Mouse (Mus musculus) lung, embryonic 14.5 days (tissue): ENCODE measurements around the gene Sema4a. TPM values are rescaled to one million over a fixed set of nuclear protein-coding genes. Genes with fewer than 3 reads are reported as not detected.

Experiments
- ATAC-seq: fragments of 200-750 bp; cut with Nextera tagmentation; 2 replicates; pipeline ENCODE4 v1.8.0; 2017; ENCODE audit warnings: mild to moderate bottlenecking, moderate TSS enrichment, moderate library complexity; ENCODE audit not compliant: insufficient read depth
- DNase-seq: peaks from one replicate; pipeline ENCODE4 v3.0.0-alpha.2; 2015
- H3K27ac ChIP-seq: fragments of 300-500 bp; sonication (generic); 2 replicates; pipeline ENCODE4 v1.5.1; 2014; ENCODE audit warnings: low read depth, mild to moderate bottlenecking, moderate library complexity
- H3K27me3 ChIP-seq: fragments of 300-500 bp; sonication (generic); 2 replicates; pipeline ENCODE4 v1.6.1; 2014; ENCODE audit warnings: low read length, control low read depth; ENCODE audit not compliant: insufficient read depth
- H3K36me3 ChIP-seq: fragments of 300-500 bp; sonication (generic); 2 replicates; pipeline ENCODE4 v1.6.1; 2014; ENCODE audit warnings: control low read depth; ENCODE audit not compliant: insufficient read depth
- H3K4me1 ChIP-seq: fragments of 300-500 bp; sonication (generic); 2 replicates; pipeline ENCODE4 v1.6.1; 2014; ENCODE audit warnings: antibody characterized with exemption, control low read depth; ENCODE audit not compliant: insufficient read depth
- H3K4me2 ChIP-seq: fragments of 300-500 bp; sonication (generic); 2 replicates; pipeline ENCODE4 v1.6.1; 2014; ENCODE audit warnings: mild to moderate bottlenecking
- H3K4me3 ChIP-seq: fragments of 300-500 bp; sonication (generic); 2 replicates; pipeline ENCODE4 v1.5.1; 2014; ENCODE audit warnings: low read depth, low read length
- H3K9ac ChIP-seq: fragments of 300-500 bp; sonication (generic); 2 replicates; pipeline ENCODE4 v1.6.1; 2014
- H3K9me3 ChIP-seq: fragments of 300-500 bp; sonication (generic); 2 replicates; pipeline ENCODE4 v1.6.1; 2016; ENCODE audit warnings: low read depth, low read length, control low read depth
- CTCF ChIP-seq: IDR thresholded peaks from 2 replicates; pipeline ENCODE4 v1.5.1; 2016; ENCODE audit warnings: antibody characterized with exemption, low read depth
- WGBS: fragments of 180-500 bp; shearing (Covaris S2); extraction: QIAGEN DNeasy Blood & Tissue Kit; methylation state at CpG from one replicate; pipeline ENCODE4 v1.1.7; 2014; 5-methylcytosine and 5-hydroxymethylcytosine counted together
- polyA plus RNA-seq: library from polyadenylated mRNA; unstranded; fragments of >200 nt; fragmentation: Nextera tagmentation; extraction: Ambion mirVana; gene quantifications from 2 replicates; pipeline ENCODE4 v1.2.1, GENCODE M21; 2014

The Sema4a gene
- polyA plus RNA-seq, 1 experiment from 2014 or later = 2.8 TPM

GRCm38 (mm10) chr3:88418016-88418415, 43.0 kb downstream of the Sema4a start:
- DNase-seq (no peak), ATAC-seq (no peak)
- Histone ChIP-seq H3K27ac (no peak overlapping the region), H3K4me3 (no peak overlapping the region), H3K4me2 (no peak overlapping the region), H3K36me3 (peaks cover 67% of the 10 kb centered on the region), H3K9ac (no peak overlapping the region), H3K27me3 (no peaks in the 10 kb centered on the region), H3K4me1 (no peaks in the 10 kb centered on the region), H3K9me3 (no peaks in the 10 kb centered on the region)
- TF ChIP-seq CTCF = no peak
- 74% methylated on average over 6 of the region's 6 CpGs for WGBS

GRCm38 (mm10) chr3:88415668-88416067, 45.3 kb downstream of the Sema4a start:
- DNase-seq (no peak), ATAC-seq (no peak)
- no peak for TF ChIP-seq CTCF
- 65% methylated on average over 4 of the region's 4 CpGs for WGBS
- Histone ChIP-seq H3K4me2 (no peak overlapping the region), H3K36me3 (peaks cover 77% of the 10 kb centered on the region), H3K9ac (no peak overlapping the region), H3K27ac (no peak overlapping the region), H3K27me3 (no peaks in the 10 kb centered on the region), H3K4me1 (no peaks in the 10 kb centered on the region), H3K9me3 (no peaks in the 10 kb centered on the region), H3K4me3 (no peak overlapping the region)

- Histone ChIP-seq H3K9ac (no peak overlapping the region), H3K4me1 (no peaks in the 10 kb centered on the region), H3K27me3 (no peaks in the 10 kb centered on the region), H3K36me3 (peaks cover 48% of the 10 kb centered on the region), H3K4me2 (no peak overlapping the region), H3K27ac (no peak overlapping the region), H3K4me3 (no peak overlapping the region), H3K9me3 (no peaks in the 10 kb centered on the region)
- no peak for DNase-seq
- no peak for TF ChIP-seq CTCF
- no peak for ATAC-seq
- WGBS = 87% methylated on average over 11 of the region's 11 CpGs
These were observed 48.3 kb downstream of the Sema4a start for GRCm38 (mm10) chr3:88412636-88413035.

- Histone ChIP-seq H3K4me2 (no peak overlapping the region), H3K4me1 (no peaks in the 10 kb centered on the region), H3K27me3 (no peaks in the 10 kb centered on the region), H3K9me3 (no peaks in the 10 kb centered on the region), H3K9ac (no peak overlapping the region), H3K27ac (no peak overlapping the region), H3K4me3 (no peak overlapping the region), H3K36me3 (peaks cover 40% of the 10 kb centered on the region)
- WGBS = 88% methylated on average over 4 of the region's 4 CpGs
- no peak for DNase-seq
- ATAC-seq = no peak
- no peak for TF ChIP-seq CTCF
These were observed 49.3 kb downstream of the Sema4a start for GRCm38 (mm10) chr3:88411681-88412080.

- no peak for TF ChIP-seq CTCF
- peak overlapping the region; percentile 74 for H3K4me3 ChIP-seq
- no peaks in the 10 kb centered on the region for H3K4me1 ChIP-seq
- H3K9me3 ChIP-seq = no peaks in the 10 kb centered on the region
- WGBS = 16% methylated on average over 7 of the region's 7 CpGs
- H3K36me3 ChIP-seq = peaks cover 36% of the 10 kb centered on the region
- H3K27ac ChIP-seq = peak overlapping the region; percentile 97
- peak overlapping the region; percentile 85 for H3K4me2 ChIP-seq
- no peak for DNase-seq
- peak overlapping the region; percentile 86 for H3K9ac ChIP-seq
- no peaks in the 10 kb centered on the region for H3K27me3 ChIP-seq
- no peak for ATAC-seq
These were observed 50.3 kb downstream of the Sema4a start for GRCm38 (mm10) chr3:88410645-88411031.

GRCm38 (mm10) chr3:88409741-88410644, 51.0 kb downstream of the Sema4a start, which contains the start of gene Pmf1:
TSS of gene Pmf1 (minus strand) at chr3:88410331.
- H3K4me3 ChIP-seq = peak within 1 kb of the TSS; percentile 74
- peaks cover 32% of the 10 kb centered on the region for H3K36me3 ChIP-seq
- H3K9ac ChIP-seq = peak within 1 kb of the TSS; percentile 86
- H3K27ac ChIP-seq = peak within 1 kb of the TSS; percentile 97
- ATAC-seq (peak; percentile 91), DNase-seq (peak; percentile 96)
- H3K4me2 ChIP-seq = peak within 1 kb of the TSS; percentile 85
- H3K9me3 ChIP-seq = no peaks in the 10 kb centered on the region
- H3K4me1 ChIP-seq = no peaks in the 10 kb centered on the region
- no peaks in the 10 kb centered on the region for H3K27me3 ChIP-seq
- TF ChIP-seq CTCF = no peak
- WGBS = under 1% methylated on average over 54 of the region's 54 CpGs

GRCm38 (mm10) chr3:88408953-88409352, 52.0 kb downstream of the Sema4a start:
- H3K4me2 ChIP-seq = peak overlapping the region; percentile 85
- no peaks in the 10 kb centered on the region for H3K4me1 ChIP-seq
- no peaks in the 10 kb centered on the region for H3K27me3 ChIP-seq
- H3K9me3 ChIP-seq = no peaks in the 10 kb centered on the region
- H3K36me3 ChIP-seq = peaks cover 29% of the 10 kb centered on the region
- no peak for ATAC-seq
- peak overlapping the region; percentile 86 for H3K9ac ChIP-seq
- 36% methylated on average over 5 of the region's 5 CpGs for WGBS
- TF ChIP-seq CTCF = no peak
- H3K27ac ChIP-seq = peak overlapping the region; percentile 97; the same call in 1 of the 2 replicates
- peak overlapping the region; percentile 74 for H3K4me3 ChIP-seq
- no peak for DNase-seq
